Mouse (Mus musculus) liver, embryonic 14.5 days (tissue): ENCODE data around the gene Ccdc186. TPM values are rescaled to one million over a fixed set of nuclear protein-coding genes. Genes with fewer than 3 reads are reported as not detected.

ENCODE experiments used
- ATAC-seq: fragments of 200-750 bp; cut with Nextera tagmentation; 2 replicates; pipeline ENCODE4 v1.8.0; 2017; ENCODE audit warnings: moderate number of reproducible peaks, mild to moderate bottlenecking, moderate library complexity; ENCODE audit not compliant: insufficient read depth
- DNase-seq, 3 experiments: peaks; one replicate each; pipeline ENCODE4 v3.0.0-alpha.2; 2012 to 2013; ENCODE audit warnings: low read depth in 3 of 3, low spot score in 3 of 3
- H3K27ac ChIP-seq: fragments of 300-500 bp; sonication (generic); 2 replicates; pipeline ENCODE4 v1.5.1; 2014; ENCODE audit warnings: moderate library complexity, mild to moderate bottlenecking, control low read depth, inconsistent platforms
- H3K27me3 ChIP-seq: fragments of 300-500 bp; sonication (generic); 2 replicates; pipeline ENCODE4 v1.6.1; 2014; ENCODE audit warnings: mild to moderate bottlenecking, low read length, moderate library complexity; ENCODE audit not compliant: control insufficient read depth, insufficient read depth
- H3K36me3 ChIP-seq: fragments of 300-500 bp; sonication (generic); replicated peaks from 2 replicates; pipeline ENCODE4 v1.6.1; 2014; ENCODE audit warnings: low read depth; ENCODE audit not compliant: control insufficient read depth, insufficient read depth
- H3K4me1 ChIP-seq, 2 experiments: fragments of 200-500 bp in 1 of 2; fragments of 300-500 bp in 1 of 2; sonication (generic) in 1 of 2; replicated peaks; 2 replicates each; pipeline ENCODE4 v1.6.1; 2012 to 2014; ENCODE audit warnings: antibody characterized with exemption in 1 of 2, inconsistent platforms in 1 of 2, low read length in 1 of 2; ENCODE audit not compliant: control insufficient read depth in 2 of 2, insufficient read depth in 2 of 2
- H3K4me2 ChIP-seq: fragments of 300-500 bp; sonication (generic); 2 replicates; pipeline ENCODE4 v1.6.1; 2014; ENCODE audit warnings: low read depth, mild to moderate bottlenecking, control low read depth, moderate library complexity
- H3K4me3 ChIP-seq, 2 experiments: fragments of 200-500 bp in 1 of 2; fragments of 300-500 bp in 1 of 2; sonication (generic) in 1 of 2; 2 replicates each; pipeline ENCODE4 v1.5.1; 2012 to 2014; ENCODE audit warnings: low read depth in 2 of 2, low read length in 2 of 2, mild to moderate bottlenecking in 2 of 2, control low read depth in 1 of 2, inconsistent platforms in 1 of 2, moderate library complexity in 1 of 2; ENCODE audit not compliant: insufficient read depth in 1 of 2
- H3K9ac ChIP-seq: fragments of 300-500 bp; sonication (generic); replicated peaks from 2 replicates; pipeline ENCODE4 v1.6.1; 2014; ENCODE audit warnings: mild to moderate bottlenecking, control low read depth, moderate library complexity
- H3K9me3 ChIP-seq: fragments of 300-500 bp; sonication (generic); 2 replicates; pipeline ENCODE4 v1.6.1; 2016; ENCODE audit warnings: low read length, mixed read lengths; ENCODE audit not compliant: control insufficient read depth
- CTCF ChIP-seq: IDR thresholded peaks from 2 replicates; pipeline ENCODE4 v1.5.1; 2016; ENCODE audit warnings: antibody characterized with exemption, low read depth, control low read depth
- EP300 ChIP-seq: IDR thresholded peaks from 2 replicates; pipeline ENCODE4 v1.6.1; 2016; ENCODE audit warnings: antibody characterized with exemption, low read depth
- WGBS: fragments of 180-500 bp; shearing (Covaris S2); extraction: QIAGEN DNeasy Blood & Tissue Kit; methylation state at CpG from one replicate; pipeline ENCODE4 v1.1.7; 2014; ENCODE audit not compliant: insufficient replicate concordance; 5-methylcytosine and 5-hydroxymethylcytosine counted together
- polyA plus RNA-seq, 2 experiments: library from polyadenylated mRNA; depleted of rRNA in 1 of 2; stranded (reverse) in 1 of 2; unstranded in 1 of 2; fragments of >200 nt; fragmentation: Nextera tagmentation in 1 of 2; extraction: Ambion mirVana in 1 of 2; gene quantifications; 2 replicates each; pipeline versions ENCODE4 v1.2.1 to v1.2.3; 2012 to 2014

Gene Ccdc186
- polyA plus RNA-seq, 2 experiments: 2.3 to 4.9 TPM

DNA sequence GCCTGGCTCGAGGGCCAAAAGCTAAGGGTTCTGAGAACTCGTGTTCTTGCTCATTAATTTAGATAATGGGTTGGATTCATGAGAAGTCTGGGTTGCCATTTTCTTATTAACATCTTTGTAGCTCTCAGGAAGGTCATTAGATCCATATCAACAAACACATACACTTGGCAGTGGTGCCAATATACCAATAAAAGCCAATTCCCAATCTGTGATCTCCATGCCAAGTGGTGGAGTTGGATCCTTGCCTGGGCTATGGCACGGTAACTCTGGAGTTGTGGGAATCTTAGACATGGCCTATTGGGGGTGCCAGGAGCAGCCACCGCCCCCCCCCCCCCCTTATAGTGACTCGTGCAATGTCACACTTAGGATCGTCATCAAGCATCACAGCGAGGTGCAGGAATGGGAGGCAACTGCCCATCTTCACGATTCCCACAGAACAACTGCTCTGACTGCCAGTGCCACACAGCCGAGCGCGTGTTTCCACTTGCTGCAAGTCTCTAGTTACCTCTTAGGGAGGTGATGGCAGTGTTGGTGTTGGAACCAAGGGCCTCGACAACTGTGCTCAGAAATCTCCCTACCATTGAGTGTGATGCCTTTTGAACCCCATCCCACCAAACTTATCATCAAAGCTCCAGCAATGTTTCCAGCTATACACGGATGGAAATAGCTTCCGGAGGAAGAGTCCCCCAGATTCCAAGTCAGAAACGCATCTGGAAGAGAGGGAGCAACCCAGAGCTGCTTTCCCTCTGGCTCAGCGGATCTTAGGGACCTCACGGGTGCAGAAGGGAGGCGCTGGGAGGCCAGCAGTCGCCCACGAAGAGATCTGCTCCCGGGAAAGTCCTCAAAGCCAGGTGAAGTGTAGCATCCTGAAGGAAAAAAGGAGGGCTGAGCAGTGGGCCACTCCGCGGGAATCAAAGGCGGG is 46.8 kb downstream of the Ccdc186 start:
- no peak overlapping the region for H3K27ac ChIP-seq
- no peak for TF ChIP-seq CTCF
- H3K9me3 ChIP-seq: no peaks in the 10 kb centered on the region
- WGBS: 38% methylated on average over 23 of the region's 24 CpGs
- peaks cover 0 to 5% of the 10 kb centered on the region in 2 experiments; a peak in 1 of 4 replicates for H3K4me1 ChIP-seq
- H3K36me3 ChIP-seq: no peaks in the 10 kb centered on the region
- H3K9ac ChIP-seq: no peak overlapping the region
- ATAC-seq (no peak), DNase-seq (no peak)
- H3K27me3 ChIP-seq: peaks cover 17% of the 10 kb centered on the region
- H3K4me3 ChIP-seq: no peak overlapping the region
- H3K4me2 ChIP-seq: peak overlapping the region; percentile 15; the same call in 1 of the 2 replicates

DNA sequence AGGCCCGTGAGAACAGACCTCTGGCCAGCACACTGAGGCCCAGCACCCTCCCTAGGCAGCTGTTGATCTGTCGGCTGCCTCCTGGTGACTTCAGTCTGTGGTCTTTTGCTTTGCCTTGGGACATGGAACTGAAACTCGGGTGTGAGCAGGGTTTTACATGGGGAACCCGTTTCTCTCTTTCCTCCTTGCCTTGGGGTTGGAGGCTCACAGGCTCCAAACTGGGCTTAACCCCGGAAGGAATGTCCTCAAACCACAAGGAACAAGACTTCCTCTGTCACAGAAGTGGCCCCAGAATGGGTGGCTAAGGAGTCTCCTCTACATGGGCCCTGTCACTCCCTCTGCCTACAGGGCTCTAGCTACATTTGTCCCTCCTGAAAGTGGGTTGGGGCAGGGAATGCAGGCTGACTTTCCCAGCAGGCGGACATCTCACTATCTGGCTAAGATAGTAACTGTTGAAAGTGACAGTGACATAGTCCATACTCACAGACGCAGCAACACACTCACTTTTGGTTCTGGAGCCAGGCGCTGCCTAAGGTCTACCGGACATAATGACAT is 47.5 kb downstream of the Ccdc186 start:
- Histone ChIP-seq H3K9ac (no peak overlapping the region), H3K27ac (no peak overlapping the region), H3K4me3 (no peak overlapping the region), H3K36me3 (no peaks in the 10 kb centered on the region), H3K9me3 (no peaks in the 10 kb centered on the region), H3K27me3 (peaks cover 17% of the 10 kb centered on the region), H3K4me2 (no peak overlapping the region), H3K4me1 (peaks cover 0 to 5% of the 10 kb centered on the region in 2 experiments; a peak in 1 of 4 replicates)
- 52% methylated on average over 9 of the region's 9 CpGs for WGBS
- no peak for TF ChIP-seq EP300
- TF ChIP-seq CTCF: no peak
- no peak for DNase-seq
- ATAC-seq: no peak

DNA sequence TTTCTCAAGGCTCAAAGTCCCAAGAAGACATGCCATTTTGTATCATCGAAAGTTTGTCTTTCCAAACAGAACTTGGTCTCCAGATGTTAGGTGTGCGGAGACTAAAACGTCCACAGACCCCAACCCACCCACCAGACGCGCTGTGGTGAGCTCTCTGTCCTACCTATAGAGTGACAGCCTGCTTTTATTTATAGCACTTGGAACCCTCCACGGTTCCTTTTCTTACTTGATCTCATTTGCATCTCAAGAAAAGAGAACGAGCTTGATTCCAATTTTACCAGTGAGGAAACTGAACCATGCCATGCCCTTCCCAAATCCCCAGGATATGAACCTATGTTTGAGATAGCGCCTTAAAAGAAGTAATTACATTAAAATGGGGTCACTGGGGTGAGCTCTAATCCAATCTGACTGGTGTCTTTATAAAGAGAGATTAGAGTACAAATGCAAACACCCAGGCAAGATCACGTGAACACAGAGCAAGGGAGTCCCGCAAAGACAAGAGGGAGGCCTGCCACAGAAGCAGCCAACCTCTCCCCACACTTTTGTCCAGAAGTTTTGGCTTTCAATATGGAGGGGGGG is 48.5 kb downstream of the Ccdc186 start:
- Histone ChIP-seq H3K4me2 (no peak overlapping the region), H3K4me1 (peaks cover 0 to 5% of the 10 kb centered on the region in 2 experiments; a peak in 1 of 4 replicates), H3K36me3 (no peaks in the 10 kb centered on the region), H3K27me3 (peaks cover 17% of the 10 kb centered on the region), H3K9ac (no peak overlapping the region), H3K4me3 (no peak overlapping the region), H3K27ac (no peak overlapping the region), H3K9me3 (no peaks in the 10 kb centered on the region)
- DNase-seq: no peak
- WGBS: 54% methylated on average over 10 of the region's 10 CpGs
- TF ChIP-seq CTCF (no peak), EP300 (no peak)
- ATAC-seq: no peak

DNA sequence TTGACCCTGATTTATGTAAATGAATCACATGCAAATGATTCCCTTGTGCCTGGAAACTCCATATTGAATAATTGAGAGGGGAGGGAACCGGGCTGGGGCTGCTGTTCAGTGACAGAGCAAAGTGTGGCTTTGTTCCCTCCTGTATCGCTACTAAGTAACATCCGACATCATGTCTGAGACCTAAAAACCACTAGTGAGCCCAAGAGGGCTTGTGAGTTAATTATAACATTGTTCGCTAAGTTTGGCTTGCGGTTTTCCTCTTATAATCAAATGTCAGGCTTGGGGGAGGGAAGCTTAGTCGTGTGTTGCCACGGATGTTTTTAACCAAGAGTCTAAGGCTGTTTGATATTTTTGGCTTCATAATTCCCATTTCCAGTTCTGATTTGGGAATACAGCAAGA is 49.8 kb downstream of the Ccdc186 start:
- Histone ChIP-seq H3K27me3 (peaks cover 17% of the 10 kb centered on the region), H3K36me3 (no peaks in the 10 kb centered on the region), H3K27ac (no peak overlapping the region), H3K4me3 (no peak overlapping the region), H3K9me3 (no peaks in the 10 kb centered on the region), H3K4me1 (peaks cover 0 to 5% of the 10 kb centered on the region in 2 experiments; a peak in 1 of 4 replicates), H3K4me2 (no peak overlapping the region), H3K9ac (no peak overlapping the region)
- ATAC-seq (no peak), DNase-seq (no peak)
- no peak for TF ChIP-seq EP300
- no peak for TF ChIP-seq CTCF
- 54% methylated on average over 7 of the region's 7 CpGs for WGBS

DNA sequence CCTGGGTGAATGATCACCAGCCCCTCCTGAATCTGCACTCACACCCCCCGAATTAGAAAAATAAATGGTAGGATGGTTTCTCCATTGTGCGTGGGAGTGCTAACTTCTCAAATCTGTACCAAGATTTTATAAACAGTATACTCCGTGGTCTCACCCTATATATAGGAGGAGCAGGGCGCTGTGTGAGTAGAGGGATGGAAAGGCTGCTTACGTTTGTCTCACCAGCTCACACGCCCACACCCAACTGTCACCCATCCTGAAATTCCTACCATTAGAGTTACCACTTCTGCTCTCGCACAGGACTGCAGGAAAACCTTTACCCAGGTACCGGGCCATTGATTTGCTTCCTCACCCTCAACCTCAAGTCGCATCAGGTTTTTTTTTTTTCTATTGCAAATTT is 53.0 kb downstream of the Ccdc186 start:
- H3K4me3 ChIP-seq: no peak overlapping the region
- H3K4me2 ChIP-seq: no peak overlapping the region
- H3K4me1 ChIP-seq: no peaks in the 10 kb centered on the region; a peak in 1 of 4 replicates
- 69% methylated on average over 9 of the region's 9 CpGs for WGBS
- no peak overlapping the region for H3K27ac ChIP-seq
- H3K36me3 ChIP-seq: no peaks in the 10 kb centered on the region
- ATAC-seq (no peak), DNase-seq (no peak)
- no peak overlapping the region for H3K9ac ChIP-seq
- H3K9me3 ChIP-seq: no peaks in the 10 kb centered on the region
- H3K27me3 ChIP-seq: no peaks in the 10 kb centered on the region
- TF ChIP-seq CTCF (no peak), EP300 (no peak)
